Mouse (Mus musculus) embryo, embryonic 11.5 days (tissue): ENCODE measurements around the gene Tmem174.

ENCODE experiments used
- DNase-seq: peaks from one replicate; pipeline ENCODE4 v3.0.0-alpha.2; 2012; ENCODE audit warnings: low read depth, low spot score

Gene Tmem174

GRCm38 (mm10) chr13:98633641-98634484, 3.3 kb downstream of the Tmem174 start:
- DNase-seq: no peak

- no peak for DNase-seq
Measured at GRCm38 (mm10) chr13:98632306-98632942, 4.8 kb downstream of the Tmem174 start.

- no peak for DNase-seq
Measured at GRCm38 (mm10) chr13:98631105-98631838, 5.9 kb downstream of the Tmem174 start.

- no peak for DNase-seq
Measured at GRCm38 (mm10) chr13:98626736-98627135, 10.5 kb downstream of the Tmem174 start.

GRCm38 (mm10) chr13:98624506-98624905, 12.7 kb downstream of the Tmem174 start:
- no peak for DNase-seq

GRCm38 (mm10) chr13:98622881-98623549, 14.2 kb downstream of the Tmem174 start:
- no peak for DNase-seq

GRCm38 (mm10) chr13:98617429-98618067, 19.7 kb downstream of the Tmem174 start:
- no peak for DNase-seq

GRCm38 (mm10) chr13:98607885-98608477, 29.2 kb downstream of the Tmem174 start:
- no peak for DNase-seq

GRCm38 (mm10) chr13:98603799-98604198, 33.4 kb downstream of the Tmem174 start:
- no peak for DNase-seq

- DNase-seq: no peak
Measured at GRCm38 (mm10) chr13:98596746-98597145, 40.5 kb downstream of the Tmem174 start.

- no peak for DNase-seq
Measured at GRCm38 (mm10) chr13:98594726-98595141, 42.5 kb downstream of the Tmem174 start.

GRCm38 (mm10) chr13:98593938-98594539, 43.2 kb downstream of the Tmem174 start:
- DNase-seq: no peak

- no peak for DNase-seq
Measured at GRCm38 (mm10) chr13:98591406-98591805, 45.8 kb downstream of the Tmem174 start.

GRCm38 (mm10) chr13:98590693-98591389, 46.4 kb downstream of the Tmem174 start:
- DNase-seq: no peak

- no peak for DNase-seq
Measured at GRCm38 (mm10) chr13:98589572-98589971, 47.6 kb downstream of the Tmem174 start.

- DNase-seq: peak; percentile 77
Measured at GRCm38 (mm10) chr13:98588951-98589501, 48.2 kb downstream of the Tmem174 start.

GRCm38 (mm10) chr13:98588480-98588879, 48.7 kb downstream of the Tmem174 start:
- no peak for DNase-seq

GRCm38 (mm10) chr13:98587639-98588038, 49.6 kb downstream of the Tmem174 start:
- DNase-seq: no peak

- DNase-seq: no peak
Measured at GRCm38 (mm10) chr13:98586817-98587575, 50.2 kb downstream of the Tmem174 start.
